ENCODE assay signal across 10 mouse cellular contexts in the genomic region with DNA sequence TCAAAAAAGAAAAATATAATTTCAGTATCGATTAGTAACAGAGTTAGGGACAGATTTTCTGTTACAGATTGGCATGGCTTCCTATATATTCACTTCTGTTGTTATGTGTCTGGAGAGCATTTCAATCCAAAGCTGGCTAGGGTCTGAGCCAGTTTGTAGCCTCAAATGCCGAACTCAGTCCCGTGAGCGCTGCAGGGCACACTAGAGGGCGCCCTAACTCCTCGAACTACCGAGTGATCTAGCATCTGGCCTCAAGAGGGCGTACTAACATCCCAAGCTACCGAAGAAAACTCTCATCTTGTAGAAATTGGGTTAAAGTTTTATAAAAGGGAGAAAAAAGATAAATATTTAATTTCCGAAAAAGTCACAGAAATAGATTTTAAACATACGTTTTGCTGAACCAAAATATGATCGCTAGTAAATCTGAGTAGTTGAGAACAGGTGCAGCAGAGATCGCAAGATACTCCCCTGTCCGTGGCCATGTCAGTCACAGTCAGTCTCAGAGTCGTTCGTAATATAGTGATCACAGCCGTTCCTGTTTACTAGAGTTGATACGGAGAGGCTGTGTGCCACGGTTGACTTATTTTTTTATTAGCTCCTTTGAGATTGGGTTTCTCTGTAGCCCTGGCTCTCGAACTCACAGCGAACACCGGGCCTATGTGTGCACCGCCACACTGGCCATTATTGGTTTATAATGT. TPM values are rescaled to one million over a fixed set of nuclear protein-coding genes. Genes with fewer than 3 reads are reported as not detected.
DNase-seq lines count a peak whose midpoint lies in the region; ATAC-seq and TF ChIP-seq lines count a peak whose summit lies in the region.
"Had no signal": no experiment of that assay in that cellular context is flagged by ENCODE, and none has a peak within 500 bp of the region (broad histone marks: within the 10 kb centered on the region; RNA-seq: fewer than 3 reads in every experiment).

No protein-coding gene starts in this region.

- H3K27me3 ChIP-seq in hindbrain, embryonic 10.5 days (ENCODE audit: insufficient read depth, poor library complexity, severe bottlenecking): no peaks in the 10 kb centered on the region
- no peaks in the 10 kb centered on the region for H3K27me3 ChIP-seq in hindbrain, embryonic 16.5 days (replicated peaks; ENCODE audit: control insufficient read depth, insufficient read depth, low read length)
- no peaks in the 10 kb centered on the region for H3K27me3 ChIP-seq in MEL (ENCODE audit: control insufficient read depth in 1 of 2, insufficient read depth in 2 of 2, low read length in 2 of 2)
- peaks cover 8% of the 10 kb centered on the region for H3K27me3 ChIP-seq in megakaryocyte, embryonic 14.5 days (replicated peaks)
- H3K27me3 ChIP-seq: embryonic facial prominence, embryonic 12.5 days; midbrain, embryonic 12.5 days had no signal

- peak in 2 of 3 experiments; percentile 58 to 86; a peak in 5 of 6 replicates for TF ChIP-seq CTCF in MEL (IDR thresholded peaks at IDR 0.05 in 2 of 3, conservative IDR thresholded peaks at IDR 0.05 in 1 of 3; ENCODE audit: control insufficient read depth in 1 of 3, insufficient read depth in 1 of 3, low read depth in 2 of 3, low read length in 3 of 3, poor library complexity in 1 of 3, severe bottlenecking in 1 of 3)

- no peak for TF ChIP-seq EP300 in MEL (IDR thresholded peaks at IDR 0.05; ENCODE audit: low read depth in 1 of 2, low read length in 2 of 2)

- H3K27ac ChIP-seq in hindbrain, embryonic 10.5 days: no peak overlapping the region
- H3K27ac ChIP-seq in hindbrain, embryonic 16.5 days (ENCODE audit: low read depth, low read length): no peak overlapping the region
- H3K27ac ChIP-seq in MEL (ENCODE audit: control insufficient read depth, low read depth, low read length): no peak overlapping the region
- H3K27ac ChIP-seq: embryonic facial prominence, embryonic 12.5 days; midbrain, embryonic 12.5 days had no signal

- H3K9ac ChIP-seq in hindbrain, embryonic 16.5 days (ENCODE audit: low read depth, low read length): no peak overlapping the region
- H3K9ac ChIP-seq in MEL (ENCODE audit: control insufficient read depth, low read depth, low read length, poor library complexity, severe bottlenecking): no peak overlapping the region
- H3K9ac ChIP-seq: embryonic facial prominence, embryonic 12.5 days; midbrain, embryonic 12.5 days had no signal

- TF ChIP-seq POLR2A in MEL (IDR thresholded peaks at IDR 0.05; ENCODE audit: control insufficient read depth in 1 of 2, insufficient read depth in 1 of 2, low read depth in 1 of 2, low read length in 2 of 2, poor library complexity in 1 of 2): no peak

- no peak for ATAC-seq in hindbrain, embryonic 16.5 days

- H3K79me2 ChIP-seq in MEL (ENCODE audit: control insufficient read depth, insufficient read depth, low read length, poor library complexity): no peaks in the 10 kb centered on the region

- TF ChIP-seq RAD21 in MEL (IDR thresholded peaks at IDR 0.05; ENCODE audit: low read depth, low read length): peak; percentile 41

- peaks cover 4% of the 10 kb centered on the region; the same call in 1 of the 2 replicates for H3K4me1 ChIP-seq in hindbrain, embryonic 10.5 days (replicated peaks)
- no peaks in the 10 kb centered on the region for H3K4me1 ChIP-seq in hindbrain, embryonic 16.5 days (ENCODE audit: control insufficient read depth, insufficient read depth, low read depth, low read length)
- no peaks in the 10 kb centered on the region for H3K4me1 ChIP-seq in MEL (ENCODE audit: control insufficient read depth in 1 of 2, insufficient read depth in 2 of 2, low read length in 2 of 2)
- H3K4me1 ChIP-seq in megakaryocyte, embryonic 14.5 days: peaks cover 3% of the 10 kb centered on the region; the same call in 1 of the 2 replicates
- H3K4me1 ChIP-seq: embryonic facial prominence, embryonic 12.5 days; midbrain, embryonic 12.5 days had no signal

- peaks cover 2% of the 10 kb centered on the region; the same call in 1 of the 2 replicates for H3K9me3 ChIP-seq in hindbrain, embryonic 10.5 days
- no peaks in the 10 kb centered on the region for H3K9me3 ChIP-seq in hindbrain, embryonic 16.5 days (ENCODE audit: control insufficient read depth, low read length)
- no peaks in the 10 kb centered on the region for H3K9me3 ChIP-seq in MEL (replicated peaks; ENCODE audit: insufficient read depth, low read length)
- peaks cover 15% of the 10 kb centered on the region for H3K9me3 ChIP-seq in megakaryocyte, embryonic 14.5 days
- H3K9me3 ChIP-seq: embryonic facial prominence, embryonic 12.5 days; midbrain, embryonic 12.5 days had no signal

- peak; percentile 59 for DNase-seq in hindbrain, embryonic 10.5 days (ENCODE audit: low spot score)
- peak; percentile 52 for DNase-seq in MEL (ENCODE audit: low read depth, low spot score)
- DNase-seq in cerebellum, adult 18-20 months: peak; percentile 52 to 62
- DNase-seq in gastrocnemius, postnatal 10 days: peak; percentile 76
- DNase-seq in layer of hippocampus, adult 9-10 months (ENCODE audit: low spot score): peak; percentile 65
- peak; percentile 32 for DNase-seq in telencephalon, adult 2 months (ENCODE audit: low read depth, low spot score)

- WGBS in hindbrain, embryonic 10.5 days: 51% methylated on average over 23 of the region's 23 CpGs
- 51% methylated on average over 23 of the region's 23 CpGs for WGBS in hindbrain, embryonic 16.5 days

- no peak overlapping the region for H3K4me3 ChIP-seq in hindbrain, embryonic 10.5 days
- no peak overlapping the region for H3K4me3 ChIP-seq in hindbrain, embryonic 16.5 days (ENCODE audit: low read length)
- H3K4me3 ChIP-seq in MEL (ENCODE audit: control insufficient read depth in 1 of 2, insufficient read depth in 1 of 2, low read depth in 2 of 2, low read length in 2 of 2): no peak overlapping the region
- peak overlapping the region; percentile 38 for H3K4me3 ChIP-seq in megakaryocyte, embryonic 14.5 days (replicated peaks)
- H3K4me3 ChIP-seq: embryonic facial prominence, embryonic 12.5 days; midbrain, embryonic 12.5 days had no signal

- H3K36me3 ChIP-seq in hindbrain, embryonic 10.5 days: no peaks in the 10 kb centered on the region
- no peaks in the 10 kb centered on the region for H3K36me3 ChIP-seq in hindbrain, embryonic 16.5 days (ENCODE audit: control insufficient read depth, insufficient read depth, low read length)
- no peaks in the 10 kb centered on the region for H3K36me3 ChIP-seq in MEL (ENCODE audit: control insufficient read depth in 1 of 2, insufficient read depth in 2 of 2, low read length in 2 of 2)
- H3K36me3 ChIP-seq in megakaryocyte, embryonic 14.5 days (replicated peaks; ENCODE audit: low read length): no peaks in the 10 kb centered on the region
- H3K36me3 ChIP-seq: embryonic facial prominence, embryonic 12.5 days; midbrain, embryonic 12.5 days had no signal

- no peak overlapping the region for H3K4me2 ChIP-seq in hindbrain, embryonic 16.5 days (ENCODE audit: low read length)
- H3K4me2 ChIP-seq: embryonic facial prominence, embryonic 12.5 days; midbrain, embryonic 12.5 days had no signal

TF ChIP-seq in MEL, 35 proteins besides CTCF, POLR2A, EP300 and RAD21:
- TF ChIP-seq SMC3 (IDR thresholded peaks at IDR 0.05; ENCODE audit: low read depth, low read length) (peak; percentile 46), MAZ (IDR thresholded peaks at IDR 0.05; ENCODE audit: low read depth, low read length) (no peak)

RNA-seq across cellular contexts. Expression of a gene that starts 13.4 kb away (rescaled TPM):
- polyA plus RNA-seq in hindbrain, embryonic 10.5 days (2016; fragmentation: Nextera tagmentation; extraction: Ambion mirVana): 0.35 and 0.39 TPM in 2 replicates
- 1.1 and 1.2 TPM in 2 replicates for polyA plus RNA-seq in hindbrain, embryonic 16.5 days (2015; fragmentation: Nextera tagmentation; extraction: Ambion mirVana)
- total RNA-seq in MEL (2012; rRNA removed): not detected in 2 replicates
- not detected for polyA plus RNA-seq in MEL (2012; ENCODE audit: insufficient read depth in 1 of 2, insufficient read length in 2 of 2, low read depth in 1 of 2, low replicate concordance in 2 of 2, missing spikeins in 1 of 2)
- not detected for total RNA-seq in gastrocnemius, postnatal 10 days (2021)
- not detected in 2 replicates for polyA plus RNA-seq in megakaryocyte, embryonic 14.5 days (2012; ENCODE audit: insufficient read depth, low replicate concordance)

RNA-seq across cellular contexts. Expression of a gene that starts 14.5 kb away (rescaled TPM):
- 1.0 TPM in 1 of 2 replicates, not detected in the other for polyA plus RNA-seq in hindbrain, embryonic 10.5 days (2016; fragmentation: Nextera tagmentation; extraction: Ambion mirVana)
- polyA plus RNA-seq in hindbrain, embryonic 16.5 days (2015; fragmentation: Nextera tagmentation; extraction: Ambion mirVana): 0.51 and 0.77 TPM in 2 replicates
- total RNA-seq in MEL (2012; rRNA removed): not detected in 2 replicates
- polyA plus RNA-seq in MEL (2012; ENCODE audit: insufficient read depth in 1 of 2, insufficient read length in 2 of 2, low read depth in 1 of 2, low replicate concordance in 2 of 2, missing spikeins in 1 of 2): not detected
- not detected for total RNA-seq in gastrocnemius, postnatal 10 days (2021)
- polyA plus RNA-seq in megakaryocyte, embryonic 14.5 days (2012; ENCODE audit: insufficient read depth, low replicate concordance): not detected in 2 replicates
- polyA plus RNA-seq: midbrain, embryonic 12.5 days had no signal

RNA-seq across cellular contexts. Expression of a gene that starts 36.6 kb away (rescaled TPM):
- polyA plus RNA-seq in hindbrain, embryonic 10.5 days (2016; fragmentation: Nextera tagmentation; extraction: Ambion mirVana): 123 and 131 TPM in 2 replicates
- polyA plus RNA-seq in hindbrain, embryonic 16.5 days (2015; fragmentation: Nextera tagmentation; extraction: Ambion mirVana): 160 and 161 TPM in 2 replicates
- 113 and 119 TPM in 2 replicates for total RNA-seq in MEL (2012; rRNA removed)
- polyA plus RNA-seq in MEL (2012; ENCODE audit: insufficient read depth in 1 of 2, insufficient read length in 2 of 2, low read depth in 1 of 2, low replicate concordance in 2 of 2, missing spikeins in 1 of 2): 100 to 1,000 TPM; 122 to 154 TPM
- total RNA-seq in gastrocnemius, postnatal 10 days (2021): 10 to 100 TPM; 46.4 to 48.3 TPM
- polyA plus RNA-seq in megakaryocyte, embryonic 14.5 days (2012; ENCODE audit: insufficient read depth, low replicate concordance): 0.95 and 3.4 TPM in 2 replicates

Comparison
In these comparisons a context has a peak if more than half of its experiments do, and no peak if none do; other contexts are left out.
1. RNA of a gene that starts 36.6 kb away (polyA plus RNA-seq): 160 to 161 TPM in hindbrain, embryonic 16.5 days, 122 to 154 TPM in MEL and 123 to 131 TPM in hindbrain, embryonic 10.5 days; 0.95 to 3.4 TPM in megakaryocyte, embryonic 14.5 days; every median in the first group is over 10 times any median in the second.
2. Peak in every context shown above with its lines, with median percentiles within 50 percentile points of each other: DNase-seq.